Mouse (Mus musculus) liver, adult 2 months (tissue): Measurements from ENCODE around the gene Inhbc.

Source experiments
- CTCF ChIP-seq: fragments of 200-500 bp; IDR thresholded peaks from 2 replicates; pipeline ENCODE4 v1.5.1; 2011; ENCODE audit warnings: low read depth, low read length, control low read depth
- POLR2A ChIP-seq: fragments of 200-500 bp; IDR thresholded peaks from 2 replicates; pipeline ENCODE4 v1.6.1; 2011; ENCODE audit warnings: low read length, control low read depth; ENCODE audit not compliant: insufficient read depth; ENCODE audit errors: extremely low read depth

DNA sequence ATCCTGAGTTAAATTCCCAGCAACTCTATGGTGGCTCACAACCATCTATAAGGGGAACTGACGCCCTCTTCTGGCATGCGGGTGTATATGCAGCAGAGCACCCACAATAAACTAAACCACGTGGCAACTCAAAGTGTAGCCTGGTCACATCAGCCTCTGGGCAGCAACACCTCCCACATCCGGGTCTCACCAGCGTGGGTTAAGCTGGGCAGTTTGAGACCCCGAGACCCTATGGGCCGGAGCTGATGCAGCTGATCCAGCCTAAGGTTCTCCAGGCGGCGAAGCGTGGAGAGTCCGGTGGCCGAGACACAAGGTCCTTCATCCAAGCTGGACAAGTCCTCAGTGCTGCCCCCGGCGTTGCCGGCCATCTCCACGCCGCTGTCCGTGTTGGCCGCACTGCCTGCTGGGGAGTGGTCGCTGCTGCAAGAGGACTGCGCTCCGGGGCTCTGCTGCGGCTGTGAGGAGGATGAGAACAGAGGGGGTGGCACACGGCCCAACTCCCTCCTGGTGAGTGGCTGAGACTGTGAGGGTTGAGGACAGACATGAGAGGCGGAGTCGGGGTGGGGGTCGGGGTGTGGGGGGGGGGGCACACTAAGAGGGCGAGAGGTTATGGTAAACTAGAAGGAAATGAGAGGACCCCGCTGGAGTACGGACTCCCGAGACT is 37.9 kb downstream of the Inhbc start:
- peak; percentile 17; the same call in 1 of the 2 replicates for TF ChIP-seq CTCF
- no peak for TF ChIP-seq POLR2A
